Mouse (Mus musculus): ENCODE data around the gene Pnp2.
A peak's percentile ranks its signal among the peaks of the same experiment; 100 is the strongest.
"Not testable (repeated sequence)": the region's sequence is repeated elsewhere in the genome, so short reads cannot be mapped to it uniquely, and the experiment has no call there.

The Pnp2 gene

DNA sequence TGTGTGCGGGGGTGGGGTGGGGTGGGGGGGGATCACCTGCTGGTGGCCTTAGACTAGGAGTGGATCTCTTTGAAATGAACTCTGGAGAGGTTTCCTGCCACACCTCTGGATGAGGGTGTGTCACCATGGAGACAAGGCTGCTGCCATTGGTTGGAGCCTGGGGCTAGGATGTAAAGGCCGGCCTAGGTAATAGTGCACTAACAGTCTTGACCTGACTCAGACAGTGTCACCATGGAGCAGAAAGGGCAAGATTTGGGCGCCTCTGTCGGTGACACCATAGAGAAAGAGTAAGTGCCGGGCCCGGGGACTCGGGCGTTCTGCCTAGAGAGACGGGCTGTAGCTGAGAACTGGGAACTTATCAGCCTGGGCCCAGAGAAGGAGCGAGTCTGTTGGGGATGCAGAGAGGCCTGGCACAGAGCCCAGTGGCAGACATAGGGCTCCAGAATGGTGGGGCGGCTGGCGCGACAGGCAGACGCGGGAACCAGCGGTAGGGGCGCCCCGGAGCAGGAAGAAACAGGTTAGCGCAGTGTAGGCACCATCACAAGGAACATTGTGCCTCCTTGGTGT lies at the start of gene Pnp2:
TSS of gene Pnp2 (plus strand) at position 51 of the 567 bp plus-strand sequence.
- not testable (repeated sequence) for DNase-seq (ENCODE audit: low read depth, low spot score)

- DNase-seq (ENCODE audit: low read depth, low spot score) = no peak
Observed at GRCm38 (mm10) chr14:50908126-50908525, 47.7 kb upstream of the Pnp2 start.

DNA sequence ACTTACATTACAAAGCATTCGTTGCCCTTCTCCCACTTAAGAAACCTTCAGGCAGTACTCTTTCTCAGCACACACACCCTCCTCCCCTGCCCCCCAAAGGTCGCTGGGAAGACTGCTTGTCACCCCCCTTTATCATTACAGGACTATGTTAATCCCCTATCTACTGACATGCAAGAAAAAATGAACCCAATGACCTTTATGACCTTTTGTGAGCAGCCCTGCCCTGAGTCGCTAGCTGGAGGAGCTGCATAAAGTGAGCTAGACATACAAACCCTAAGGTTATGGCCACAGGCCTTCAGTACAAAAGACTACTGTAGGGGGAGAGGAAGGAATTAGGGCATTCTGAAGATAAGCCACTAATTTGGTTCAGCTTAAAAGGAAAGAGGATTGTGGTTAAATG lies 44.4 kb upstream of the Pnp2 start:
- DNase-seq (ENCODE audit: low read depth, low spot score) = no peak

GRCm38 (mm10) chr14:50923437-50923836 lies 32.4 kb upstream of the Pnp2 start:
- not testable (repeated sequence) for DNase-seq (ENCODE audit: low read depth, low spot score)

GRCm38 (mm10) chr14:50924281-50925064 lies 31.3 kb upstream of the Pnp2 start, which contains the start of the genes Osgep and Apex1:
TSS of gene Osgep (minus strand) at chr14:50924893.
TSS of gene Apex1 (plus strand) at chr14:50924968.
- DNase-seq (ENCODE audit: low read depth, low spot score) = peak; percentile 92

- DNase-seq (ENCODE audit: low read depth, low spot score) = no peak
Observed at GRCm38 (mm10) chr14:50925111-50925920, 30.5 kb upstream of the Pnp2 start.

DNA sequence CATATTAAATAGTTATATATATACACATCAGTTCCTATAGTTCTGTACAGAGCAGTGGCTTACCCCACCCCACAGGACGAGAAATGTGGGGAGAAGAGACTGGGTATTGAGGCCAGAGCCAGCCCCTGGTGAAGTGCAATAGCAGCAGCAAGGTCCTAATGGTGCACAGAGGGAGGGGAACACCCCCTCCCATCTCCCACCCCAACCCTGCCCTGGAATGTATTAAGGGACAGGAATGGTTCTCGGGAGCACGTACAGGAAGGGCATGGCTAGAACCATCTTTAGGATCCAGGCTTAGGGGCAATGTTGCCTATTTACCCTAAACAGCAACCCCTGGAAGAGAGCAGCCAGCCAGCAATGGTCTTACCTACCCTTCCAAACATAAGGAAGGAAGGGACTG lies 28.4 kb upstream of the Pnp2 start:
- no peak for DNase-seq (ENCODE audit: low read depth, low spot score)

GRCm38 (mm10) chr14:50929951-50930350 lies 25.8 kb upstream of the Pnp2 start:
- DNase-seq (ENCODE audit: low read depth, low spot score) = no peak

DNA sequence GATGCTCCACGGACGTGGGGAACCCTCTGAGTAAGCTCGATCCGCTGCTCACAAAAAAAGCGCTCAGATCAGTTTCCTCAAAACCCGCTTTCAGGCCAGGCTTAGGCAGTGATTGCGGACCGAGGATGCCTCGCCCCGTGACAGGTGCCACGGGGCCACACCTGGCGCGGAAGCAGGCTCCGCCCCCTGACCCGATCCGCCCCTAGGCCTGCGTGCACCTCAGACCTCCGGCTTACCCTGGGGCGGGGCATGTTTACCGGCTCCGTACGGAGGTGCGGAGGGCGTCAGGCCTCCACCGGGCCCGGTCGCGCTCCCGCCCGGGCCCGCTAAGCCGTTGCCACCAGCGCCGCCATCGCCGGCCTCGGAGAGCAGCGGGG lies 25.4 kb upstream of the Pnp2 start:
- DNase-seq (ENCODE audit: low read depth, low spot score) = no peak

GRCm38 (mm10) chr14:50930754-50931492 lies 24.9 kb upstream of the Pnp2 start, which contains the start of the genes Pip4p1 and Pnp:
TSS of gene Pip4p1 (minus strand) at chr14:50930856.
TSS of gene Pnp (plus strand) at chr14:50931082.
- peak; percentile 98 for DNase-seq (ENCODE audit: low read depth, low spot score)

- no peak for DNase-seq (ENCODE audit: low read depth, low spot score)
Observed at GRCm38 (mm10) chr14:50931493-50932020, 24.2 kb upstream of the Pnp2 start.

DNA sequence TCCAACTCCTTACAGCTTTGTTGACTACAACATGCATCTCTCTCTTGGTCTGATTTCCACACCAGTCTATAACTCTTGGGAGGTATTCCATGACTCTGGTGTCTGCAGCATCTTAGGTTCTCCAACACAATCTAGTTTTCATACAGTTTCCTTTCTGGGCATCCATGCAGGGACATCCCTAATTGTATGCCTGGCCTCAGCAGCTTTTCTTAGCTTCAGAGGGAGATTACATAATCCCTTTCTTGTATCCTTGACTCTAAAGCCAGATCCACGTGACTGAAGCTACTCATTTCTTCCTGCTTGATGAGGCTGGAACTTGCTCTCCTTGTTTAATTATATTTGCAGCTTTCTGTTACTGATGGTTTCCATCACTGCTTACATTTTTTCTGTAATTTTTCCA lies 19.1 kb upstream of the Pnp2 start:
- DNase-seq (ENCODE audit: low read depth, low spot score) = no peak

DNA sequence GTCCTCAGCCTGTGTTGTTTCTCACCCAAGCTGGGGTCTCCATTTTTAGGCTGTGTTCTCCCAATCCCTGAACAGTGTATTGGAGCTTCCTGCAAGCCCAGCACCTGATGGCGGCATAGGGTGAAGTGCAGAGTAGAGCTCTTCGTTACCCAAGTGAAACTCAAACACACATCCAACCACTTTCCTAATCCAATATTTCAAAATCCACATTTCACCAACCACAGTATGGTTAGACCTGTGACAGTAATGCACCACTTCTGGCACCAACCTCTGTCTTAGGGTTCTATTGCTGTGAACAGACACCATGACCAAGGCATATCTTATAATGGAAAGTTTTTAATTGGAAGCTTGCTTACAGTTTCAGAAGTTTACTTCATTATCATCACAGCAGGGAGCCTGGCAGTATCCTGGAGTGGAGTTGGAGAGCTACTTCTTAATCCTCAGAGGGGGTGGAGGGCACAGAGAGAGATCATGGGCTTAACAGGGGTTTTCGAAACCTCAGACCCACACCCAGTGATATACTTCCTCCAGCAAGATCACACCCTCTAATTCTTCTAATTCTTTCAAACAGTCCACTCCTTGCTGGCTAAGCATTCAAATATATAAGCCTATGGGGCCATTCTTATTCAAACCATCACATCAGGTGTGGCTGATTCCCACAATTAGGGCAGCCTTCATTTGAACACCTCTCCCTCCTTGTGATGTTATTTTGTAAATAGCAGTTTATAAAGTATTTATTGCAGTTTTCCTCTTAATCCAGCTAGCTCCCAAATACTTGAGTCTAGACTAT lies 17.5 kb upstream of the Pnp2 start:
- DNase-seq (ENCODE audit: low read depth, low spot score) = no peak

GRCm38 (mm10) chr14:50938940-50939339 lies 16.9 kb upstream of the Pnp2 start:
- no peak for DNase-seq (ENCODE audit: low read depth, low spot score)

DNA sequence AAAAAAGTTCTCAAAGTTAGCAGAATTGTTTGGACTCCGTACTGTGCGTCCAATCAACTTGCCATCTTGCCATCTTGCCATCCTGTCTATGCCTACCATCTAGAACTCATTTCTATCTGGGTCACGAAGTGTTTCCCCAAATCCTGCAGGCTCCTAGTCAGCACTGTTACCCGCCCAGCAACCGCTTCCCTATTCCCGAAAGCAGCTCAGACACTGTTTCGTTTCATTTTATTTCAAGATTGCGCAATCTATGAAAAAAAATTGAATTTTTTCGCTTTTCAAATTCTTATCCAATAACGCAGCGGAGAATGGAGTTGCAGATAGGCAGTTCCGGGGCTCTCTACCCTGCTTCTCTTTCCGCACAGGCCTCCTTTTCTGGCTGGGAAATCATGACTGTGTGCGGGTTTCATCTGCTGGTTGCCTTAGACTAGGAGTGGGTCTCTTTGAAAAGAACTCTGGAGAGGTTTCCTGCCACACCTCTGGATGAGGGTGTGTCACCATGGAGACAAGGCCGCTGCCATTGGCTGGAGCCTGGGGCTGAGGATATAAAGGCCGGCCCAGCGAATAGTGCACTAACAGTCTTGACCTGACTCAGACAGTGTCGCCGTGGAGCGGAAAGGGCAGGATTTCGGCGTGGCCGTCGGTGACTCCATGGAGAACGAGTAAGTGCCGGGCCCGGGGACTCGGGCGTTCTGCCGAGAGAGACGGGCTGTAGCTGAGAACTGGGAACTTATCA lies 11.7 kb upstream of the Pnp2 start, which contains the start of gene Gm49342:
TSS of gene Gm49342 (plus strand) at position 586 of the 736 bp plus-strand sequence.
- peak; percentile 86 for DNase-seq (ENCODE audit: low read depth, low spot score)

DNA sequence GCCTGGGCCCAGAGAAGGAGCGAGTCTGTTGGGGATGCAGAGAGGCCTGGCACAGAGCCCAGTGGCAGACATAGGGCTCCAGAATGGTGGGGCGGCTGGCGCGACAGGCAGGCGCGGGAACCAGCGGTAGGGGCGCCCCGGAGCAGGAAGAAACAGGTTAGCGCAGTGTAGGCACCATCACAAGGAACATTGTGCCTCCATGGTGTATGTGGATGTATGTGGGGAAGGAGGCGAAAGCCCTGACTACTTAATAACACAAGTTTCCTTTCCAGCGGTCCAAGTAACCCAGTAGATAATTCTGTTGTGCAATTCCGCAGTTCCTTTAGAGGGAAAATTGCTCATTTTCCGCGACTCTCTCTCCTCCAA lies 11.1 kb upstream of the Pnp2 start:
- not testable (repeated sequence) for DNase-seq (ENCODE audit: low read depth, low spot score)

DNA sequence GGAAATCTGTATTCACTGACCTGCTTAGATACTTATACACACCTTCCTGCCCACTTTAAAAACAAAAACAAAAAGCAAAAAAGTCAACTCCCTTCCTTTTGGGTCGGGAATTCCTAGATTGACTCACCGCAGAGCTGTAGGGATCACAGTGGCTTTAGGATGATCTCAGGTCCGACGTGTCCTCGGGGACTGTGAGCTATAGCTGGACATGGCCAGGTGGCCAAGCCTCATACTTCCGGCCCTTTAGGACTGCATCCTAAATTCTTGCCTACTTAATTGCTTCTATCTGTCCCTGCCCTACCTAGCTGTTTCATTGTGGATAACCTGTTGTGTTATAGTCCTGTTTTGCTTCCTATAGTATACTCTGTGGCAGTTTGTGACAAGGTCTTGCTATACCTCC lies 10.7 kb upstream of the Pnp2 start:
- DNase-seq (ENCODE audit: low read depth, low spot score) = not testable (repeated sequence)

GRCm38 (mm10) chr14:50945526-50945925 lies 10.3 kb upstream of the Pnp2 start:
- not testable (repeated sequence) for DNase-seq (ENCODE audit: low read depth, low spot score)

DNA sequence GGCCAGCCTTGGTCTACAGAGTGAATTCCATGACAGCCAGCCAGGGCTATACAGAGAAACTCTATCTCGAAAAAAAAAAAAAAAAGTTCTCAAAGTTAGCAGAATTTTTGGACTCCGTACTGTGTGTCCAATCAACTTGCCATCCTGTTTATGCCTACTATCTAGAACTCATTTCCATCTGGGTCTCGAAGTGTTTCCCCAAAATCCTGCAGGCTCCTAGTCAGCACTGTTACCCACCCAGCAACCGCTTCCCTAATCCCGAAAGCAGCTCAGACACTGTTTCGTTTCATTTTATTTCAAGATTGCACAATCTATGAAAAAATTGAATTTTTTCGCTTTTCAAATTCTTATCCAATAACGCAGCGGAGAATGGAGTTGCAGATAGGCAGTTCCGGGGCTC lies 305 bp upstream of the Pnp2 start:
- no peak for DNase-seq (ENCODE audit: low read depth, low spot score)

DNA sequence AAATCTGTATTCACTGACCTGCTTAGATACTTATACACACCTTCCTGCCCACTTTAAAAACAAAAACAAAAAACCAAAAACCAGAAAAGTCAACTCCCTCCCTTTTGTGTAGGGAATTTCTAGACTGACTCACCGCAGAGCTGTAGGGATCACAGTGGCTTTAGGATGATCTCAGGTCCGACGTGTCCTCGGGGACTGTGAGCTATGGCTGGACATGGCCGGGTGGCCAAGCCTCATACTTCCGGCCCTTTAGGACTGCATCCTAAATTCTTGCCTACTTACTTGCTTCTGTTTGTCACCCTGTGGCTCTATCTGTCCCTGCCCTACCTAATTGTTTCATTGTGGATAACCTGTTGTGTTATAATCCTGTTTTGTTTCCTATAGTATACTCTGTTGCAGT lies 932 bp downstream of the Pnp2 start:
- DNase-seq (ENCODE audit: low read depth, low spot score) = not testable (repeated sequence)
